ENCODE assay signal across 22 mouse cellular contexts in genomic region chr10:44401600-44401999, GRCm38 (mm10).
"Had no signal": no experiment of that assay in that cellular context is flagged by ENCODE, and none has a peak within 500 bp of the region (broad histone marks: within the 10 kb centered on the region; RNA-seq: fewer than 3 reads in every experiment).

No protein-coding gene starts in this region.

- H3K27me3 ChIP-seq: lung, embryonic 15.5 days; neural tube, embryonic 15.5 days had no signal

- H3K9ac ChIP-seq: liver, postnatal 0 days; lung, embryonic 15.5 days; neural tube, embryonic 13.5 days; neural tube, embryonic 15.5 days had no signal

- H3K9me3 ChIP-seq: lung, embryonic 15.5 days; megakaryocyte, embryonic 14.5 days; neural tube, embryonic 13.5 days; neural tube, embryonic 15.5 days had no signal

- H3K4me1 ChIP-seq: lung, embryonic 15.5 days; neural tube, embryonic 13.5 days; neural tube, embryonic 15.5 days had no signal

- H3K27ac ChIP-seq: lung, embryonic 15.5 days; macrophage; neural tube, embryonic 13.5 days; neural tube, embryonic 15.5 days had no signal

- H3K4me3 ChIP-seq: lung, embryonic 15.5 days; megakaryocyte, embryonic 14.5 days; myocyte; neural tube, embryonic 13.5 days; neural tube, embryonic 15.5 days had no signal

- DNase-seq: liver, postnatal 0 days; lung, adult 2 months; lung, postnatal 14 days; lung, postnatal 36 days; midbrain, embryonic 14.5 days; retina, postnatal 1 day; right cerebral cortex, adult 18-20 months; right cerebral cortex, postnatal 25 days; right cerebral cortex, postnatal 4 days; spleen, adult 18-20 months; thymus, adult 2 months; thymus, postnatal 25 days; thymus, postnatal 4 days had no signal

- ATAC-seq: liver, postnatal 0 days; lung, postnatal 0 days; midbrain, embryonic 16.5 days had no signal

- H3K4me2 ChIP-seq: lung, embryonic 15.5 days; midbrain, embryonic 11.5 days; neural tube, embryonic 13.5 days; neural tube, embryonic 15.5 days had no signal

- H3K36me3 ChIP-seq: lung, embryonic 15.5 days; neural tube, embryonic 13.5 days; neural tube, embryonic 15.5 days had no signal
